Mouse (Mus musculus): ENCODE results near the gene Mad1l1.

The Mad1l1 gene

GRCm38 (mm10) chr5:140140214-140140613 lies 181.1 kb downstream of the Mad1l1 start:
- DNase-seq (ENCODE audit: low spot score in 2 of 2), result peak in 1 of 2 experiments; percentile 21

- no peak for DNase-seq (ENCODE audit: low spot score in 2 of 2)
Observed at GRCm38 (mm10) chr5:140135734-140136625, 185.4 kb downstream of the Mad1l1 start.

- no peak for DNase-seq (ENCODE audit: low spot score in 2 of 2)
Observed at GRCm38 (mm10) chr5:140134021-140134420, 187.3 kb downstream of the Mad1l1 start.

GRCm38 (mm10) chr5:140128414-140128981 lies 192.9 kb downstream of the Mad1l1 start:
- DNase-seq (ENCODE audit: low spot score in 2 of 2), result no peak

GRCm38 (mm10) chr5:140127981-140128380 lies 193.4 kb downstream of the Mad1l1 start:
- DNase-seq (ENCODE audit: low spot score in 2 of 2), result no peak

- no peak for DNase-seq (ENCODE audit: low spot score in 2 of 2)
Observed at GRCm38 (mm10) chr5:140124626-140125025, 196.7 kb downstream of the Mad1l1 start.

GRCm38 (mm10) chr5:140123640-140124366 lies 197.5 kb downstream of the Mad1l1 start:
- no peak for DNase-seq (ENCODE audit: low spot score in 2 of 2)

- DNase-seq (ENCODE audit: low spot score in 2 of 2), result no peak
Observed at GRCm38 (mm10) chr5:140123194-140123593, 198.2 kb downstream of the Mad1l1 start.

GRCm38 (mm10) chr5:140121966-140122365 lies 199.4 kb downstream of the Mad1l1 start:
- no peak for DNase-seq (ENCODE audit: low spot score in 2 of 2)

GRCm38 (mm10) chr5:140118921-140119320 lies 202.4 kb downstream of the Mad1l1 start:
- no peak for DNase-seq (ENCODE audit: low spot score in 2 of 2)

GRCm38 (mm10) chr5:140117968-140118367 lies 203.4 kb downstream of the Mad1l1 start:
- DNase-seq (ENCODE audit: low spot score in 2 of 2), result no peak

GRCm38 (mm10) chr5:140115434-140116271 lies 205.7 kb downstream of the Mad1l1 start:
- no peak for DNase-seq (ENCODE audit: low spot score in 2 of 2)

GRCm38 (mm10) chr5:140114512-140115060 lies 206.8 kb downstream of the Mad1l1 start:
- DNase-seq (ENCODE audit: low spot score in 2 of 2), result no peak

- DNase-seq (ENCODE audit: low spot score in 2 of 2), result no peak
Observed at GRCm38 (mm10) chr5:140113281-140113680, 208.1 kb downstream of the Mad1l1 start.

- no peak for DNase-seq (ENCODE audit: low spot score in 2 of 2)
Observed at GRCm38 (mm10) chr5:140110024-140110423, 211.3 kb downstream of the Mad1l1 start.

GRCm38 (mm10) chr5:140107907-140108306 lies 213.4 kb downstream of the Mad1l1 start:
- no peak for DNase-seq (ENCODE audit: low spot score in 2 of 2)

GRCm38 (mm10) chr5:140106051-140106450 lies 215.3 kb downstream of the Mad1l1 start:
- no peak for DNase-seq (ENCODE audit: low spot score in 2 of 2)

- DNase-seq (ENCODE audit: low spot score in 2 of 2), result no peak
Observed at GRCm38 (mm10) chr5:140104891-140105290, 216.5 kb downstream of the Mad1l1 start.

GRCm38 (mm10) chr5:140102731-140103130 lies 218.6 kb downstream of the Mad1l1 start:
- DNase-seq (ENCODE audit: low spot score in 2 of 2), result no peak

- DNase-seq (ENCODE audit: low spot score in 2 of 2), result no peak
Observed at GRCm38 (mm10) chr5:140101409-140102009, 219.8 kb downstream of the Mad1l1 start.

GRCm38 (mm10) chr5:140098711-140099110 lies 222.6 kb downstream of the Mad1l1 start:
- no peak for DNase-seq (ENCODE audit: low spot score in 2 of 2)
